Mouse (Mus musculus) testis, adult 2 months (tissue): ENCODE data around the gene Spata21.

Source experiments
- CTCF ChIP-seq: fragments of 200-500 bp; IDR thresholded peaks from 2 replicates; pipeline ENCODE4 v1.5.1; 2012; ENCODE audit warnings: low read depth, mild to moderate bottlenecking, inconsistent platforms, low read length, moderate library complexity; ENCODE audit not compliant: control insufficient read depth, insufficient read depth, insufficient replicate concordance
- POLR2A ChIP-seq: fragments of 200-500 bp; IDR thresholded peaks from 2 replicates; pipeline ENCODE4 v1.6.1; 2012; ENCODE audit warnings: low read depth, mild to moderate bottlenecking, inconsistent platforms, low read length, moderate library complexity; ENCODE audit not compliant: control insufficient read depth

- no peak for TF ChIP-seq CTCF
- TF ChIP-seq POLR2A, result no peak
Observed at GRCm38 (mm10) chr4:141114521-141114981, 26.4 kb downstream of the Spata21 start.
